Mouse (Mus musculus): ENCODE results near the gene Syt5.

DNA sequence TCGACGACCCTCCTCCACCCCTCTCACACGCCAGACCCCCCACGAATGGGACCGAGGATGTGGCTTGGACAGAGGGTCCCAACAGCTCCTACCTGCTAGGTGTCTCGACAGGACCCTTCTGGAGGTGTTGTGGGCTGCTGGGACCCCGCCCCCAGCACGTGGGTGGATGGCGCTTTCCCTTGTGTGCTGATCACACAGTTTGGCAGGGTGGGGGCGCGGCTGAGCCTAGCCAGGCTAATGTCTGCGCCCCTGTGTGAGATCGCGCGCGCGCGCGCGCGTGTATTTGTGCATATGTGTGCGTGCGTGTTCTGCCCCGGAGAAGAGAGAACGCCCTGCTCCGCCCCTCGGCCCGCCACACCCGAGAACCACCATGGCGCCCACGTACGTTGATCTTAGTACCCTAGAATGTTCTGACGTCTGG lies at the start of gene Syt5:
- no peak for TF ChIP-seq CTCF (IDR thresholded peaks at IDR 0.05; ENCODE audit: insufficient read depth, low read length)
- TF ChIP-seq POLR2A (IDR thresholded peaks at IDR 0.05; ENCODE audit: borderline replicate concordance, extremely low read depth, low read depth, low read length): no peak
